Mouse (Mus musculus) embryo, embryonic 11 days (tissue): Measurements from ENCODE around the gene Ldhd.
A peak's percentile ranks its signal among the peaks of the same experiment; 100 is the strongest.

Source experiments
- DNase-seq: peaks from one replicate; pipeline ENCODE4 v3.0.0-alpha.2; 2015

Ldhd gene

DNA sequence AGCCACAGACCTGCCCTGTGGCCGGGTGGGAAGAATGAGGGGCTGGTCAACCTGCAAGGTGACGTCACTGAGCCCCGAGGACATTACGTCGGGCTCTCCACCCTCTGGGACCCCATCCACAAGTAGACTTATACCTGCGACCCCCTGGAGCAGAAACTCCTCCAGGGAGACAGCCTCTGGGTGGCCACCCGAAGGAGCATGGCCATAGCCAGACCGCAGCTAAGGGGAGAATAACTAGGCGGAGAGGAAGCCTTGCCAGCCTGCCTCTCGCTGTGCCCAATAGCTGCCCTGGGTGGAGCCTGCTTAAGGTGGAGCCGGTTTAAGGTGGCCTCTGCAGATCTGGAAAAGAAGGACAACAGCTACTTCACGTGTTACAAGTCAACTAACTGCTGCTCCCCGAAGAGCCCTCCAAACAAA is at the start of gene Ldhd:
Gene Ldhd, minus strand, starts transcription at position 270 of the 417 bp plus-strand sequence.
- no peak for DNase-seq

DNA sequence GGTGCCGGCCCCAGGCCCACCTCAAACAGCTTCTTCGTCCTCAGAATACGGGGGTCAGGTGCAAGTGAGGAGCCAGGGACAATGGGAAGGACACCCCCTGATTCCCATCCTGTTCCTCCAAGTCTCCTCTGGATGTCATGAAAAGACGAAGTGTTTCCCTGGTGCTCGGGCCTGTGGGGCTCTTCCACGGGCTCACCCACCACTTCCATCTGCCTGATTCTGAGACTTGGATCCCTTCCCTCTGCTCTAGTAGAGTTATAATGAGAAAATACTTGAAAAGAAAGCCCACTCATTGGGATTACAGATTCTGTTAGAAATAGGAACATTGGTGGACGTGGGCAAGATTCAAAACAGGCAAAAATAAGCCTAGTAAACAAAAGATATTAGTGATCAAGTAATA is 48.7 kb upstream of the Ldhd start:
- DNase-seq: no peak

DNA sequence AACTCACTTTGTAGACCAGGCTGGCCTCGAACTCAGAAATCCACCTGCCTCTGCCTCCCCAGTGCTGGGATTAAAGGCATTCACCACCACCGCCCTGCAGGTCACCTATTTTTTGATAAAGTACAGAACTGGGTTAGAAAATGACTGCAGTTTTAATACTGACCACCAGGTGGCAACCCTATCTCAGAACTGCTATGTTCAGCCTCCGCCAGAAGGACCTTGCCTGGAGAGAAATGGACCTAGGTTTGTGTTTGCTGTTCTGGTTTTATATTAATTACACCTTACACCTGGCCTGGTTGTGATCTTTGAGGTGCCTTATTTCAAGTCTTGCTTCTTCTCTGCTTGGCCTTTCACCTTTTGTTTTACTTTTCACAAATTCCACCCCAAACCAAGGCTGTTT is 47.9 kb upstream of the Ldhd start:
- peak; percentile 77 for DNase-seq

DNA sequence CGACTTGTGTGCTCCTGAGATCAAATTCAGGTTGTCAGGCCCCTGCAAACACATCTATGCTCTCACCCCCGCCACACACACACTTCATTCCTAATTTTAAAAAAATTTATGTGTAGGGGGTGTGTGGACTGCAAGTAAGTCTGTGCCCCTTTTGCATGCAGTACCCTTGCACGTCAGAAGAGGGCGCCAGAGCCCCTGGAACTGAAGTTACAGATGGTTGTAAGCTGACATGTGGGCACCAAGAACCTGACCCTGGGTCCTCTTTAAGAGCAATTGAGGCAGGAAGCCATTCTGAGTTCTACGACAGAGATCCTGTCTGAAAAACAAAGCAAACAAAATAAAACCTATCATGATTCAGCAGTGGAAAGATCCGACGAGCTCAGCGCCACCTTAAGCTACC is 46.1 kb upstream of the Ldhd start:
- DNase-seq: no peak

DNA sequence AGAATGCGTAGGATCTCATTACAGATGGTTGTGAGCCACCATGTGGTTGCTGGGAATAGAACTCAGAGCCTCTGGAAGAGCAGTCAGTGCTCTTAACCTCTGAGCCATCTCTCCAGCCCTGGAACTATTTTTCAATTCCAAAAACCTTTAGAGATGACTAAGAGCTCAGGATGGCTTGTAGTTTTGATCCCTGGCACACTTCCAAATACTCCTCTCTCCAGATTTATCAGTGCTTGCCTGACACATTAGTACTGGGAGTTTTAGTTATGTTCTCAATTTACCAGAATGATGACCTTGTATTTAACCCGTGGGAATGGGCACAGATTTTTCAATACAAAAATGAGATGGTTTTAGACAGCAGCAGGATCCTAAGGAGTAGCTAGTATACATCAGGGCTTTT is 36.6 kb upstream of the Ldhd start:
- no peak for DNase-seq

DNA sequence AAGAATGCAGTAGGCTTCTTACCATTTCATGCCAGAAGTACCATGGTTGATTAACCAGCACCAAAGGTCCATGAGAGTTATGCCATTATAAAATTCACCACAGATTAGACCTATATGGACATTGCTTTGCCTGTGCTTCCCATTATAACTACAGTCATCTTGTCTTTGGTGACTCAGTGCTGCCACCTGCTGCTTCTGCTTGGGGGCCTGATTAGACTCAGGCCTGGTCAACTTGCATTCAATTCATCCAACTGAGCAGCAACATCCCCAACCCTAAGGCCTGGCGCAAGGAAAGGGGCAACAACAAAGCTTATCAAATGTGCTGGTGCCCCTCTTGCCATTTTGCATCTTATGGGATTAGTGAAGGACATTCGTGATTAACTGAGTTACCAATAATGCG is 32.3 kb upstream of the Ldhd start:
- DNase-seq: peak; percentile 58

DNA sequence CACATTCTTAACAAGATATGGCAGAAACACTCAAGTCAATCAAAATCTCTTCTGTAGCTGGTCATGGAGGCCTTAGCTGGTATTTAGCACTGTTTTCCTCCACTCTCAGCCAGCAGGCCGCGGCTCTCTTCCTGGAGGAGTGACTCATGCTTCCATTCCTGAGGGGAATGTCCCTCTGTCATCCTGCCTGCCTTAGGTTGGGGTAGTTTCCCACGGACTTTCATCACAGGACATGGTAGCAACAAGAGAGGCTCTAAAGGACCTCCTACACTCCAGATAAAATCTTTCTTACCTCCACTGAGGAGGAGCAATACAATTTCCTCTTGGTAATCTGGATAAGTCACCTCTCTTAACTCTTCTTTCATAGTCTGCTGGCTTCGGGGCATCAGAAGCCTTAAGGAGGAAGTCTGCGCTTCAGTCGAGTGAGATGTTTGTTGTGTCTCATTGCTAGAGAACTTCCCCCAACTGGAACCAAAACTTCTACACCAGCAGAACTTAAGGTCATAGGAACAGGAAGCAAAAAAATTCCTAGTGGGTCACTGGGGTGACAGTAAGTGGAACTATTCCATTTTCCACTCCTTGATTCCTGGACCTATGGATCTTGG is 28.7 kb upstream of the Ldhd start:
- no peak for DNase-seq

DNA sequence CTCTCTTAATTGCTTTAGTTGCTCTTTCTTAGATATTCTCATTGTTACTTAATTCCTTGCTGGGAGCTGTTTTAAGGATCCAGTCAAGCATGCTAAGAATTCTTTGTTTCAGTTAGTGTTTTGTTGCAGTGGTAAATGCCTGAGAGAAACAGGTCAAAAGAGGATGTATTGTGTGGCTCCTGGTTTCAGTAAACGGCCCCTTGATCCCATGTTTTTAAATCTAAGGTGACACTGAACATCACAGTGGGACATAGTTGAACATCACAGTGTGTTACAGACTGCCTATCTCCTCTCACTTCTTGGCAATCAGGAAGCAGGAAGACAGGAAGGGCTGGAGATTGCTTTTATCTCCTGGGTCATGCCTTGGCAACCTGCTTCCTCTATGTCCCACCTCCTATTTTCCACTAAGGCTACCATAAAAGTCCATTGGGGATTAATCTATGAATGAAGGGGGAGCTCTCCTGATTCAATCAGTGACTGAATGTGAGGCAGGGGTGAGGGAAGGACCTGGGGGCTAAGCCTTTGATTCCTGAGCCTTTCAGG is 27.2 kb upstream of the Ldhd start:
- no peak for DNase-seq

DNA sequence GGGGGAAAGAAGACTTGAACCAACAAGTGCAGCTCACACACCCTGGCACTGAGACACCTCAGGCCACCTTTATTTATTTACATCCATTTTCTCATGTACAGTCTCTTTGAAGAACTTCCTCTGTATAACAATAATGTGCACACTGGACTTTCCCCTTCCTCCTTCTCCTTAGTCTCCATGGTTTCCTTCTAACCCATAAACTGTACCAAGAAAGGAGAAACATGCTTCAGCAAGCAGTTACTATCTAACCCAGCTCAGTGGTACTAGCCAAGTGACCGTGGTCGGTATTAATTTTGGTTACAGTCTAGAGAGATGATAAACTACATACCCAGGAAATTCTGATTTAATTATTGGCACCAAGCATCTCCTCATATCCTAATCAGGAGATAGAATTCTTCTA is 23.4 kb upstream of the Ldhd start:
- no peak for DNase-seq

DNA sequence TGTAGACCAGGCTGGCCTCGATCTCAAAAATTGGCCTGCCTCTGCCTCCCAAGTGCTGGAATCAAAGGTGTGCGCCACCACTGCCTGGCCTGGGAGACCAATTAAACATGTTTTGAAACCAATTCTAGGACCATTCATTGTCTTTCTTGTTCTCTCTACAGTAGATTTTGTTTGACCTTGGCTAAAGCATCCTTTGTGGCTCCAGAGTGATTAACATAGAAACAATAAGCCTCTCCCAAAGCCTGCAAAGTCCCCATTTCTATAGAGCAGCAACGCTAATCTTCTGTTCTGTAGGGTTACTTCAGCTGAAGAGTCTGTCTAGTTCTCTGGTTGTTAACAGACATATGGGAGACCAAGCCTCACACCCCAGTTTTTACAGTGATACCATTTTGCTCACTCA is 20.5 kb upstream of the Ldhd start:
- DNase-seq: no peak

DNA sequence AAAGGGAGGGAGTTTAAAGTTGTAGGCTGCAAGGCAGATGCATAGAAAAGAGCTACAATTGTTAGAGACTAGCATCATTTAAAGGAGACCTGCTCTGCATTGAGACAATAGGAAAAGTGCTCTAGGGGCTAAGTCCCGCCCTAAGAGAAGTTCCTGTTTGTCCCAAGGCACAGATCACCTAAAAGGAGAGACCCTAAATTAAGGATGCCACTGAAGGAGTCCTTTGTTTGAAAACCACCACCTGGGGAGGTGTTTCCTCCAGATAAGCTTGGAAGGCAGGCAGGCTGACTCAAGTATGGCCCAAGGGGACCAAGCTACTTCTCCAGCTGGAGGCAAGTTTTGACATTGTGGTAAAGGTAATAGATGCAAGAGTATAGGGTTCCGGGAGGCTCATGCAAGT is 18.7 kb upstream of the Ldhd start:
- no peak for DNase-seq

DNA sequence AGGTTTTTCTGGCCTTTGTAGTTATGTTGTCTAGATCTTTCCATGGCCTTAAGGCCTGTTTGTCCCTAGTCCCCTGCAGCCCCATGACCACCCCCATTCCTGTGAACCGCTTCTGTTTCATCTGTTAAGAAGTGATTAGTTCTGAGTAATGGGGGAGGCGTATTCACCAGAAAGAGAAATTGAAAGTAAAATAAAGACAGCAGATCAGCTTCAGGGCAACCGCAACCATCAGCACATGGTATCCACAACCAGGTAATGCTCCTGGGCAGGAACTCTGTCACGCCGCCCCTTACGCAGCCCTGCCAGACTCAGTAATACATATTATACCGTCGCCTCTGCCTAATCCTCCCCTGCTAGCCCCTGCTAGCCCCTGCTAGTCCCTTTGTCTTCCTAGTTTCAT is 15.5 kb upstream of the Ldhd start:
- no peak for DNase-seq

DNA sequence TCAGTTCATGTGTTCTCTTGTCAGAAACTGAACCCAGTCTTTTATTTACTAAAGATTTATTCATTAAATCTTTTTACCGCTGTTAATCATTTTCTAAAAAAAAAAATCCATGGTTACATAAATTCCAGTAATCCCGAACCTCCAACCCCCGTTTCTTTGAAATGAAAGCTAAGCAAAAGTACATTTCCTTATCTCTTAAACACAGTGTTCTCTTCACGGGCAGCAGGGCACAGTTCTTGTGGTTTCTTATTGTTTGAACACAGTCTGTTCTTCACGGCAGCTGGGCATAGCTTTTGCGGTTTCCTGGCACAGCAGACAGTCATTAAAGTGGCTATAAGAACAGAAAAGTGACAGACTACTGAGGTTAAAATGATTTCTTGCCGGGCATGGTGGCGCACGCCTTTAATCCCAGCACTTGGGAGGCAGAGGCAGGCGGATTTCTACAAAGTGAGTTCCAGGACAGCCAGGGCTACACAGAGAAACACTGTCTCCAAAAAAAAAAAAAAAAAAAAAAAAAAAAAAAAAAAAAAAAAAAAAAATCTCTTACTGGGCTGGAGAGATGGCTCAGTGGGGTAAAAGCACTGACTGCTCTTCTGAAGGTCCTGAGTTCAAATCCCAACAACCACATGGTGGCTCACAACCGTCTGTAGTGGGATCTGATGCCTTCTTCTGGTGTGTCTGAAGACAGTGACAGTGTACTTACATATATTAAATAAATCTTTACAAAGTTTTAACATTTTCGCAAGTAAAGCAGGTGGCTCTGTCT is 14.3 kb upstream of the Ldhd start:
- peak; percentile 13 for DNase-seq

DNA sequence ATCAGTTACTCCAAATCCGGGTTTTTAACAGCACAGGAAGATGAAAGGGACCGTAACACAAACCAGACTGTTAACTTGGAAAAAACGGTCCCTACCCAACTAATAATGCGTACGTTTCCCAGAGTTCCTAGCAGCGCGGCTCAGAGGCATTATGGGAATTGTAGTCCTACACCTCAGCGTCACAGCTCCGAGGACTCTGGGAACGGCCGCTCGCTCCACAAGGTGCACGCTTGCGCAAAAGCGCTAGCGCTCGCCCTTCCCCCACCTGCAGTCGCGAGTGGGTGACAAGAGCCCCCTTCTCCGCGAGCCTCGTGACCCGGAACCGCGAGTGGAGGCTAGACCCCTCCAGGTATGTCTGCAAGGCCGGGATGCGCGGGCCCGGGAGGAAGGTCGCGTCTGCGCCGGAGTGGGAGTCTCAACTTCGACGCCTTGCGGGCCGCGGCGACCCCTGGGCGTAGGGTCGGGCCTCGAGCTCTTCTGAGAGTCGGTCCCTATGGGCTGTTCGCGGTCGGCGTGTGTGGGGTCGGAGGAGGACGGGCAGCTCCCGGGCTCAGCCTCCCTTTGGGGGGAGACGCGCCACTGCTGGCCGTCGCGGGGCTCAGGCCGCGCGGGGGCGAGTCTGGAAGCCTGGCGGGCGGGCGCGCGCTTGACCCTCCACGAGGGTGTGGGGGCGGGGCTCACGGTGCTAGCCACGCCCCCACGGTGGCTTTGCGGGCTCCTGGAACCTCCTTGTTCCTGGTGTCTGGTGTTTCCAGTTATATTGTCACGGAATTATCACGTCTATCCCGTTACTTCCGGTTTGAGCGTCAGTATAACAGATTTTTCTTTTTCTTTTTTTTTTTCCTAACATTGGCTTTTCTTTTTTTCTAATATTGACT is 13.3 kb upstream of the Ldhd start, which contains the start of gene Zfp1:
Gene Zfp1, plus strand, starts transcription at position 138 of the 878 bp plus-strand sequence.
- DNase-seq: peak; percentile 97

DNA sequence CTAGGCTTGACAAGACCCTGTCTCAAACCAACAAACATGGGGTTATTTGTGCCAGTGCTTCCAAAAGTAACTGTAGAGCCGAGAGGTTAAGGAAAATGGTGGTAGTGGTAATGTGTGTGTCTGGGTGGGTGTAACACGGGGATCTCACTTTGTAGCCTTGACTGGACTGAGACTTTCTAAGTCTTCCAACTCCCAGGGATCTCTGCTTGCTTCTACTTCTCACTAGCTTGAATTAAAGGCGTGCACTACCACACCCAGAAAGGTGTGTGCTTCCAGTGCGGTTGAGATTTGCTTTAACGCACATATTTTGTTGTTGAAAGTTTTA is 12.7 kb upstream of the Ldhd start:
- DNase-seq: no peak

DNA sequence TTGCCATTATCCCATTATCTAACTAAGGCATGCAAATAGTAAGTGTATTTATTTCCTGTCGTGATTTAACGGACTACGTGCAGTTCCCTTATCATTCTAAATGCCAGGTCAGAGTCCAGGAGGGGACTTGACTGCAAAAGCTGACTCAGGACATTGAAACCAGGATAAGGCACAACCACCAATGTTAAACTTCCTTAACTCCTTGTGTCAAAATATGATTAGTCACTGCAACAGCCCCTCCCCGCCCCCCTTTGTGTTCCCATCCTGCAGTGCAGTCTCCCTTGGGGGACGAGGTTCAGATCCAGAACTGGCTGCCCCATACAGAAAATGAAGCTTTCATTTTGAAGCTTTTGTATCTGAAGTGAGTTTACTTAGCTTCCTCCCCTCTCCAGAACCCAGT is 12.3 kb upstream of the Ldhd start:
- DNase-seq: no peak

DNA sequence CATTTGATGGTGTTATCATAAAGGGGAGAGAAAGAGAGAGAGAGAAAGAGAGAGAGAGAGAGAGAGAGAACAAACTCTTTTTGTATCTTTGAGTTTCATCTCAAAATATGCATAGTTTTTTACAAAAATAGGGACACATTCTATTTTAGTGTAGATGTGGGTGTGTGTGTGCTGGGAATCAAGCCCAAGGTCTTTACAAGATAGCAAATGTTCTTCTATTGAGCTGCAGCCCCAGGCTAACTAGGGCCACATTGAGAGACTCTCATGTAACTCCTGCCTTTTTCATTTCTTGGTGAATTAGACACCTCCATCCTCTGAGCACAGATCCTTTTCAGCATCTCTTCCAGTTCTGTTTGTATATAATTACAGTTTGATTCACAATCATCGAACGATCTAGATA is 10.9 kb upstream of the Ldhd start:
- DNase-seq: no peak

DNA sequence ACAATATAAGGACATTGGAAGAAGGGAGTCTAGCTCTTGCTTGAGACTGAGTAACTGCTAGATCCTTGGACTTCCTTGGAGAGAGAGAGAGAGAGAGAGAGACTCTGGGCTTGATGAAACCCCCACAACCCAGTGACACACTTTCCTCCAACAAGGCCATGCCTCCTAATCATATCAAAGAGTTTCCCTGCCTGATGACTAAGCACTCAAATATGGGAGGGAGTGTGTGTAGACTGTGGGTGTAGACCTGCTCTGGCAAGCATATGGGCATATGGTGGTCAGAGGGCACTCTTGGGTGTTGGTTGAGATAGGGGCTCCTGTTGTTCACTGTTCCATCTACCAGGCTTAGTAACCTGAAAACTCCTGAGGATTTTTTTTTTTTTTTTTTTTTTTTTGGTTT is 7.9 kb upstream of the Ldhd start:
- DNase-seq: no peak

DNA sequence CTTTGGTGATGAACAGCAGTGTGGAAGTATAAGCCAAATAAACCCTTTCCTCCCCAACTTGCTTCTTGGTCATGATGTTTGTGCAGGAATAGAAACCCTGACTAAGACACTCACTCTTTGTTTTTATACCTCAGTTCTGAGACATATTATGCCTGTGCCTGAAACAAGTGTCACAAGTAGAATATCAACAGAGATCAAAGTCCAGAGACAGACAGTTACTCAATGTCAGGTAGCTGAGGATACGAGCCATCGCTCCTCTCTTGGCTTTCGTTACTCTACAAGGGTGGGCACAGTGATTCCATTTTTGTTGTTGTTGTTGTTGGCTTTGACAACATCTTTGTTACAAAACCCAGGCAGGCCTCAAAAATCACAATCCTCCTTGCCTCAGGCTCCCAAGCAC is 2.8 kb upstream of the Ldhd start:
- DNase-seq: no peak

DNA sequence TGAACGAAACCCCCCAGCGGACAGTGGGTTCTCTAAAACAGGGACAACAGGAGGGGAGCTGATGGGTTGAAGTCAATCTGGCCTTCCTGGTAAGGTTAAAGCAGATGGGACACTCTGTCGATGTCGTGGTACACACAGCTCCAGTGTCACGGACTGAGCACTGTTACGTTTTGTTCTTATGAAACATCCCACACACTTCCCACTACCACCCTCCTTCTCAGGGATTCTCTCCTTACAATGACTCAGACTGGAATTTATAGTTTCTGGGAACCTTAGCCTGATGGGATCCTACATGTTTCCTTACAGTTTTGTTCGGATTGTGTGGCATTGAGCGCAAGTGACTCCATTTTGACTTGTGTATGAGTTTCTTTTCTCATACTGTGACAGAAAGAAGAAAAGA is 1.4 kb upstream of the Ldhd start:
- DNase-seq: no peak

DNA sequence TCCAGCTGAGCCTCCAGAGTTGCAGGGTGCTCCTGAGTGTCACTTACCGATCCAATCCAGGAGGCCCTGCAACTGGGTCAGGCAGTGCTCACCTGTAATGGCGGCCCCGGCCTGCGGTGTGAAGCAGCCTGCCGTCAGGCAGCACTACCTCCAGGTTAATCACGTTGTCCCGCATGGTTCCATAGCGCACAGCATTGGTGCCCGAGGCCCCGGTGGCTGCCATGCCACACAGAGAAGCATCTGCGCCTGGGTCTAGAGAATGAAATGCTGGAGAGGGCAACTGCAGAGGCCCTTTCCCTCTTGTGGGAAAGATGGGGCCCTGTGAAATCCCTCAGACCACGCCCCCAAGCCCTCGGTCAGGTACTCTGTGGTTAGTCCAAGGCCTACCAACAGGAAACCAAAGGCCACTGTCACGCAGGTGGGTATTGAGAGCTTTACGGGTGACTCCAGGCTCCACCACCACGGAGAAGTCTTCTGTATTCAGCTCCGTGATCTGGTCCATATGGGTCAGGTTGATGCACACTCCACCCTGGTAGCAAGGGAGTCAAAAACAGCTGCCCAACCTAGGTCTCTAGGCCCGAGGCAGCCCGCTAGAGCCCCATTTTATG is 1.2 kb downstream of the Ldhd start:
- DNase-seq: no peak

DNA sequence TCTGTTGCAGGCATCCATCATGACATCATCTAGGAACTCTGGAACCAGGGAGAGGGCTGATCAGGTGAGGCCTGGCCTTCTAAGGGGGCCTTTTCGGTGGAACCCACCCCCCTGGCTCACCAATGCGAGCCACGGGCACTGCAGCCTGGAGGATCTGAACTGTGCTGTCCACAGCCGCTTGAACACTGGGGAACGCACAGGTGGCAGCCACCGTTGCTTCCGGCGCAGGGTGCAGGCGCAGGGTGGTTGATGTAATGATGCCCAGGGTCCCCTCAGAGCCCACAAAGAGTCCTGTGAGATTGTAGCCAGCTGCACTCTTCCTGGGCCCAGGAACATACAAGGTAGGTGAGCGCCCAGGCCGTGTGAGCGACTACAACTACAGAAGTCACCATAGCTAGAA is 1.8 kb downstream of the Ldhd start:
- no peak for DNase-seq

DNA sequence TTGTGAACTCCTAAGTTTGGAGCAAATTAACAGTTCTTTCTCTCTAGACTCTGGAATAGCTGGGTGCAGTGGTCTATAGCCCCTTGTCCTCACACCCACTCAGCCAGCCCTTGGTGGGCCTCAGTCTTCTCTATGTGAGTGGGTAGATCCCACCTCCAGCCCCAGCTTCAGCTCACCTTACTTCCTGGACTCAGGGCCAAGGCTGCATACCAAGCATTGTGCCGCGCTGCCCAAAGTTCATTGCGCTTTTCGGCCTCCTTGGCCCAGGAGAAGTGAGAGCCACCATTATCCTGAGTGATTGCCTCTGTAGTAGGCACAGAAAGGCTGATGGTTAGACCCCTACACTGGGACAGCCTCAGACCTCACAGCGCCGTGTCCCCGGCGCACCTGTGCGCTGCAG is 2.3 kb downstream of the Ldhd start:
- DNase-seq: no peak
